Mouse (Mus musculus) liver, embryonic 14.5 days (tissue): ENCODE measurements around the gene Tm9sf4.

ENCODE experiments used
- CTCF ChIP-seq: IDR thresholded peaks from 2 replicates; pipeline ENCODE4 v1.5.1; 2016; ENCODE audit warnings: antibody characterized with exemption, low read depth, control low read depth
- EP300 ChIP-seq: IDR thresholded peaks from 2 replicates; pipeline ENCODE4 v1.6.1; 2016; ENCODE audit warnings: antibody characterized with exemption, low read depth

- no peak for TF ChIP-seq CTCF
- TF ChIP-seq EP300: no peak
Measured at GRCm38 (mm10) chr2:153208149-153208548, 47.0 kb downstream of the Tm9sf4 start.
